Mouse (Mus musculus) inflammation-experienced regulatory T-cells (primary cell): Measurements from ENCODE around the gene Vmn2r8. TPM values are rescaled to one million over a fixed set of nuclear protein-coding genes. Genes with fewer than 3 reads are reported as not detected.

Experiments
- polyA plus RNA-seq, 2 experiments: library from polyadenylated mRNA; unstranded; fragments of 100-300 nt; shearing (Covaris generic); gene quantifications; one replicate each; pipeline ENCODE4 v1.2.1; 2017

Vmn2r8 gene
- under 1 TPM in 1 of 2 experiments, not detected in 1; 0.02 TPM for polyA plus RNA-seq

DNA sequence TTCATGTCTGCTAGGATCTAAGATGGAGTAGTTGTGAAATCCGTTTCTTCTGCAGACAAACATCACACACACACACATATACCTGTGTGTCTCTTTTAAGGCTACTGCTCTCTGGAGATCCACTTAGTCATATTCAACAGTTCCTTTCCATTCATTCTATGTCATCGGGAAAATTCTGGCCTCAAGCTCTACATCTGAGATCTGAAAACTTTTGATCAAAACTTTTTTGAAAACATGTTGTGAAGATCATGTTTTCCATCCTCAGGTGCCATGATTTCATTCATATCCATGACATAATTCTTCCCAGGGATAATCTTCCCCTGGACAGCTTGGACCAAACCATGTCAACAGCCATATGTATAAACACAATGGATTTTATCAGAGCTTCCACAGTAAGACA lies at the start of gene Vmn2r8:
Gene Vmn2r8, minus strand, starts transcription at position 101 of the 400 bp plus-strand sequence.

DNA sequence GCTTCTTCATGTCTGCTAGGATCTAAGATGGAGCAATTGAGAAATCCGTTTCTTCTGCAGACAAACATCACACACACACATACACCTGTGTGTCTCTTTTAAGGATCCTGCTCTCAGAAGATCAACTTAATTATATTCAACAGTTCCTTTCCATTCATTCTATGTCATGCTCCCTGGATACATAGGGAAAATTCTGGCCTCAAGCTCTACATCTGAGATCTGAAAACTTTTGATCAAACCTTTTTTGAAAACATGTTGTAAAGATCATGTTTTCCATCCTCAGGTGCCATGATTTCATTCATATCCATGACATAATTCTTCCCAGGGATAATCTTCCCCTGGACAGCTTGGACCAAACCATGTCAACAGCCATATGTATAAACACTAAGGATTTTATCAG lies 43.9 kb upstream of the Vmn2r8 start, which contains the start of gene Vmn2r9:
Gene Vmn2r9, minus strand, starts transcription at position 101 of the 400 bp plus-strand sequence.

GRCm38 (mm10) chr5:108795263-108795662 lies 13.4 kb downstream of the Vmn2r8 start, which contains the start of gene Tmed11:
Gene Tmed11, minus strand, starts transcription at chr5:108795363.

DNA sequence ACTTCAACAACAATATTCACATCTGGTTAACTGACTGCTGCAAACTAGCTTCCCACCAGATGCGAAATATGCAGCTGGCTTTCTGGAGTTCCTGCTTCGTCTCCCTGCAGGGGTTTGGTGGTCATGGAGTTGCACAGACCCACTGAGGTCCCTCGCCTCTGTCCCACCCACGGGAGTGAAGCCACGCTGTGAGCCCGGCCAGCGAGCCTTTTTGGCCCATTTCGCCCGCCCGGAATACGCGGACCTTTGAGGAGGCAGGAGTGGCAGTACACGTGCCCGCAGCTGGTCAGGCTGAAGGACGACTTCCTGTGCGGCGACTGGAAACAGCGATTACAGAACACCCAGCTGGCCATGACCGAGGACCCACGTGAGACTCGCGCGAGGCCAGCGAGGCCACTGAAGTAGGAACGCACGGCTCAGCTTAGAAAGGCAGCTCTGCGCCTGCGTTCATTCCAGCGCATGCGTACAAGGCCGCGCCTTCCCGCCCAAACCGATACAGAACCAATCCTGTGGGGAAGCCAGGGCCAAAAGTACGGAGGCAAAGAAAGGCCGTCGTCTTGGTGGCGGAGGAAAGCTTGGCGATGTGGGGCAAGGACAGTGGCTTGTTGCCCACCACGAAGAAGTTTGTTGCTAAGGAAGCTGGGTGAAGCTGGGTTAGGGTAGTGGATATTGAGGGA lies 33.9 kb downstream of the Vmn2r8 start, which contains the start of gene Rnf212:
Gene Rnf212, minus strand, starts transcription at position 353 of the 677 bp plus-strand sequence.

Other genes with a start within 250 kb of the Vmn2r8 start
- gene Gak, start 179.1 kb downstream of the Vmn2r8 start, polyA plus RNA-seq = 100 to 1,000 TPM; 130 to 159 TPM
- 10 to 100 TPM; 37.3 to 38.5 TPM for gene Tmem175, start 179.1 kb downstream of the Vmn2r8 start, polyA plus RNA-seq
- 10 to 100 TPM; 42.1 to 43.8 TPM for gene Idua, start 148.5 kb downstream of the Vmn2r8 start, polyA plus RNA-seq
- 10 to 100 TPM; 18.4 to 21.3 TPM for gene Dgkq, start 139.2 kb downstream of the Vmn2r8 start, polyA plus RNA-seq
- under 1 TPM; 0.08 to 0.17 TPM for gene Slc26a1, start 133.3 kb downstream of the Vmn2r8 start, polyA plus RNA-seq
- gene Fgfrl1, start 116.5 kb downstream of the Vmn2r8 start, polyA plus RNA-seq = 1 to 10 TPM; 2.1 to 6.7 TPM
- not detected for gene Rnf212, start 33.9 kb downstream of the Vmn2r8 start, polyA plus RNA-seq
- not detected for gene Tmed11, start 13.5 kb downstream of the Vmn2r8 start, polyA plus RNA-seq
- gene Vmn2r9, start 43.8 kb upstream of the Vmn2r8 start, polyA plus RNA-seq = under 1 TPM; 0.02 to 0.45 TPM
- under 1 TPM in 1 of 2 experiments, not detected in 1; 0.05 TPM for gene Vmn2r10, start 197.7 kb upstream of the Vmn2r8 start, polyA plus RNA-seq